26 mouse cellular contexts compared by ENCODE assay signal in genomic region chr5:122493035-122493434, GRCm38 (mm10).
"Had no signal": no experiment of that assay in that cellular context is flagged by ENCODE, and none has a peak within 500 bp of the region (broad histone marks: within the 10 kb centered on the region; RNA-seq: fewer than 3 reads in every experiment).

No protein-coding gene starts in this region.

- H3K9me3 ChIP-seq: heart, embryonic 13.5 days; hindbrain, embryonic 10.5 days; hindbrain, embryonic 12.5 days; intestine, embryonic 15.5 days; limb, embryonic 10.5 days; limb, embryonic 12.5 days; liver, embryonic 13.5 days; liver, embryonic 15.5 days had no signal

- H3K9ac ChIP-seq: hindbrain, embryonic 12.5 days; hindbrain, embryonic 14.5 days; intestine, embryonic 15.5 days; limb, embryonic 12.5 days; liver, embryonic 13.5 days; liver, embryonic 15.5 days; liver, postnatal 0 days had no signal

- ATAC-seq: hindbrain, embryonic 16.5 days; inflammation-experienced regulatory T-cells, adult 6 months; intestine, embryonic 15.5 days; intestine, postnatal 0 days; liver, postnatal 0 days had no signal

- H3K27ac ChIP-seq: gastrocnemius, adult 2 months; heart, embryonic 13.5 days; hindbrain, embryonic 10.5 days; hindbrain, embryonic 12.5 days; hindbrain, embryonic 14.5 days; intestine, embryonic 15.5 days; layer of hippocampus, adult 2 months; left cerebral cortex, adult 2 months; limb, embryonic 10.5 days; limb, embryonic 12.5 days; liver, embryonic 13.5 days; liver, embryonic 15.5 days had no signal

- H3K4me3 ChIP-seq: gastrocnemius, adult 2 months; heart, embryonic 13.5 days; hindbrain, embryonic 10.5 days; hindbrain, embryonic 12.5 days; intestine, embryonic 15.5 days; layer of hippocampus, adult 2 months; left cerebral cortex, adult 2 months; limb, embryonic 10.5 days; limb, embryonic 12.5 days; liver, embryonic 13.5 days; liver, embryonic 15.5 days had no signal

- DNase-seq: gastrocnemius, adult 2 months; gastrocnemius, postnatal 10 days; gastrocnemius, postnatal 25 days; heart, postnatal 14 days; heart, postnatal 36 days; kidney, adult 18-20 months; kidney, adult 8-10 months; kidney, postnatal 10 days; kidney, postnatal 25 days; kidney, postnatal 4 days; liver; liver, embryonic 13.5 days; liver, postnatal 0 days had no signal

- H3K27me3 ChIP-seq: heart, embryonic 13.5 days; hindbrain, embryonic 12.5 days; intestine, embryonic 15.5 days; limb, embryonic 12.5 days; liver, embryonic 13.5 days; liver, embryonic 15.5 days had no signal

- H3K4me2 ChIP-seq: heart, embryonic 13.5 days; hindbrain, embryonic 12.5 days; hindbrain, embryonic 14.5 days; intestine, embryonic 15.5 days; limb, embryonic 12.5 days; liver, embryonic 13.5 days; liver, embryonic 15.5 days had no signal
